Mouse (Mus musculus): ENCODE data around the gene Ndfip2.

The Ndfip2 gene

GRCm38 (mm10) chr14:105287557-105287956 is 29.2 kb downstream of the Ndfip2 start:
- DNase-seq (ENCODE audit: low read depth, low spot score): no peak

GRCm38 (mm10) chr14:105287972-105288371 is 29.6 kb downstream of the Ndfip2 start:
- no peak for DNase-seq (ENCODE audit: low read depth, low spot score)

GRCm38 (mm10) chr14:105288529-105288928 is 30.2 kb downstream of the Ndfip2 start:
- no peak for DNase-seq (ENCODE audit: low read depth, low spot score)

GRCm38 (mm10) chr14:105292139-105292538 is 33.8 kb downstream of the Ndfip2 start:
- DNase-seq (ENCODE audit: low read depth, low spot score): no peak

- DNase-seq (ENCODE audit: low read depth, low spot score): no peak
Measured at GRCm38 (mm10) chr14:105293777-105294176, 35.4 kb downstream of the Ndfip2 start.

GRCm38 (mm10) chr14:105295820-105296582 is 37.6 kb downstream of the Ndfip2 start:
- peak; percentile 45 for DNase-seq (ENCODE audit: low read depth, low spot score)

- DNase-seq (ENCODE audit: low read depth, low spot score): no peak
Measured at GRCm38 (mm10) chr14:105299744-105300255, 41.4 kb downstream of the Ndfip2 start.

GRCm38 (mm10) chr14:105300551-105300950 is 42.2 kb downstream of the Ndfip2 start:
- no peak for DNase-seq (ENCODE audit: low read depth, low spot score)

- no peak for DNase-seq (ENCODE audit: low read depth, low spot score)
Measured at GRCm38 (mm10) chr14:105302708-105303107, 44.3 kb downstream of the Ndfip2 start.

- DNase-seq (ENCODE audit: low read depth, low spot score): no peak
Measured at GRCm38 (mm10) chr14:105307716-105308115, 49.3 kb downstream of the Ndfip2 start.

- no peak for DNase-seq (ENCODE audit: low read depth, low spot score)
Measured at GRCm38 (mm10) chr14:105312366-105312765, 54.0 kb downstream of the Ndfip2 start.

- no peak for DNase-seq (ENCODE audit: low read depth, low spot score)
Measured at GRCm38 (mm10) chr14:105312944-105313343, 54.6 kb downstream of the Ndfip2 start.

GRCm38 (mm10) chr14:105313877-105314276 is 55.5 kb downstream of the Ndfip2 start:
- no peak for DNase-seq (ENCODE audit: low read depth, low spot score)

- DNase-seq (ENCODE audit: low read depth, low spot score): no peak
Measured at GRCm38 (mm10) chr14:105321712-105322111, 63.3 kb downstream of the Ndfip2 start.

GRCm38 (mm10) chr14:105322829-105323228 is 64.5 kb downstream of the Ndfip2 start:
- DNase-seq (ENCODE audit: low read depth, low spot score): no peak

- DNase-seq (ENCODE audit: low read depth, low spot score): no peak
Measured at GRCm38 (mm10) chr14:105323448-105323847, 65.1 kb downstream of the Ndfip2 start.

- DNase-seq (ENCODE audit: low read depth, low spot score): peak; percentile 74
Measured at GRCm38 (mm10) chr14:105328397-105329302, 70.3 kb downstream of the Ndfip2 start.

GRCm38 (mm10) chr14:105333475-105334094 is 75.2 kb downstream of the Ndfip2 start:
- peak; percentile 46 for DNase-seq (ENCODE audit: low read depth, low spot score)

- DNase-seq (ENCODE audit: low read depth, low spot score): no peak
Measured at GRCm38 (mm10) chr14:105341765-105342164, 83.4 kb downstream of the Ndfip2 start.

GRCm38 (mm10) chr14:105354121-105354520 is 95.7 kb downstream of the Ndfip2 start:
- no peak for DNase-seq (ENCODE audit: low read depth, low spot score)

All from brain, embryonic 18.5 days (tissue).